Mouse (Mus musculus): ENCODE data around the gene Phf5a. TPM values are rescaled to one million over a fixed set of nuclear protein-coding genes. Genes with fewer than 3 reads are reported as not detected.

Phf5a gene
- polyA plus RNA-seq, 1 experiment from 2014 or later, result 255 TPM

DNA sequence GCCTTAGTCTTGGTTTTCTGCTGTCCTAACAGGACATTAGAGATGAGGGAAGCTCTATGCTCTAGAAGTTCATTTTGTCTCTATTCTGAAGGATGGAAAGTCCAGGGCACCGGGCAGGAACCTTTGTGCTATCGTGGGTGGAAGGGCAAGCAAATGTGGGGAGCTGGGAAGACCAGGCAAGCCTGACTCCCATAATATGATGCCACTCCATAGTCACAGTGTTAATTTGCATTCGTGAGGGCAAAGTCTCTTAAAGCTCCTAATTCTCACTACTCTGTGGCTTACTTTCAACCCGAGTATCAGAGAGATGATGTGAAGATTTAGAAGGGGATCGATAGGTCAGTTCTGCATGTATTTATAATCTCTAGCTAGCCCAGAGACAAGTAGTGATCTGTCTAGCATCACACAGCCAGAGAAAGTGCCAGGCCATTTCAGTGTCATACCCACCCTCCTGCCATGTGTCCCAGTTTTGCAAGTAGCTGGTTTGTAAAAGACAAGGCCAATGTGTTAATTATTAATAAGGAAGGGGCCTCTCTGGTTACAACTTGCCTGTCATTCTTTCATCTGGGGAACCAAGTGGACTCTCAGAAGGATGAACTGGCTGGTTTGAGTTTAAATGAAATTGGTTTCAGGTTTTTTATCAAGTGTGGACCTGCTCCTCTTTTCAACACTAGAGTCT lies 26.0 kb upstream of the Phf5a start:
- H3K27me3 ChIP-seq (ENCODE audit: poor library complexity, severe bottlenecking), result no peaks in the 10 kb centered on the region
- H3K4me1 ChIP-seq, result no peaks in the 10 kb centered on the region
- peaks cover 97% of the 10 kb centered on the region for H3K36me3 ChIP-seq (replicated peaks)
- no peak overlapping the region for H3K27ac ChIP-seq
- H3K4me3 ChIP-seq, result no peak overlapping the region
- no peaks in the 10 kb centered on the region for H3K9me3 ChIP-seq
- 93% methylated on average over 5 of the region's 5 CpGs for WGBS
- no peak for DNase-seq (ENCODE audit: extremely low spot score, low spot score)

GRCm38 (mm10) chr15:81896407-81896806 lies 24.7 kb upstream of the Phf5a start:
- Histone ChIP-seq H3K27me3 (ENCODE audit: poor library complexity, severe bottlenecking) (no peaks in the 10 kb centered on the region), H3K36me3 (replicated peaks) (peaks cover 96% of the 10 kb centered on the region), H3K4me3 (no peak overlapping the region), H3K9me3 (no peaks in the 10 kb centered on the region), H3K4me1 (no peaks in the 10 kb centered on the region), H3K27ac (no peak overlapping the region)
- WGBS, result 90% methylated on average over 2 of the region's 2 CpGs
- no peak for DNase-seq (ENCODE audit: extremely low spot score, low spot score)

DNA sequence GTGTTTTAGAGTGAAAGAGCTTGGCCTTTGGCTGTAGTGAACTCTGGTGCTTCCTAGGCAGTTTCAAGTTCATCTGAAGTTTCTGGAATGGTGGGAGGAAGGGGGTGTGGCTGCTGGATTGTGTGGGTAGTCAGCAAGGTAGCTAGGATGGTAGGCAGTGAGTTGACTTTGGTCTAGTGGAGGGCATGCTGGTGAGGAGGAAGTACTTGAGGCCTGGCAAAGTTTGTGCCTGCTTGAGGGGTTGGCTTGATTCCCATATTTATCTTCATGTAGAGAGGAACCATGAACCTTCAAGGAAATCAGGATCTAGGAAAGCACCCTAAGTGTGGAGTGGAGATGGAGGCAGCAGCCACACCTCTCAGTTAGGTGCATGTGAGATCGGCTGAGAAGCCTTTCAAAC lies 22.3 kb upstream of the Phf5a start:
- H3K27me3 ChIP-seq (ENCODE audit: poor library complexity, severe bottlenecking), result no peaks in the 10 kb centered on the region
- no peaks in the 10 kb centered on the region for H3K9me3 ChIP-seq
- peaks cover 96% of the 10 kb centered on the region for H3K36me3 ChIP-seq (replicated peaks)
- no peak for DNase-seq (ENCODE audit: extremely low spot score, low spot score)
- WGBS, result 83% methylated on average over 1 of the region's 1 CpGs
- H3K4me1 ChIP-seq, result no peaks in the 10 kb centered on the region
- no peak overlapping the region for H3K27ac ChIP-seq
- H3K4me3 ChIP-seq, result no peak overlapping the region

DNA sequence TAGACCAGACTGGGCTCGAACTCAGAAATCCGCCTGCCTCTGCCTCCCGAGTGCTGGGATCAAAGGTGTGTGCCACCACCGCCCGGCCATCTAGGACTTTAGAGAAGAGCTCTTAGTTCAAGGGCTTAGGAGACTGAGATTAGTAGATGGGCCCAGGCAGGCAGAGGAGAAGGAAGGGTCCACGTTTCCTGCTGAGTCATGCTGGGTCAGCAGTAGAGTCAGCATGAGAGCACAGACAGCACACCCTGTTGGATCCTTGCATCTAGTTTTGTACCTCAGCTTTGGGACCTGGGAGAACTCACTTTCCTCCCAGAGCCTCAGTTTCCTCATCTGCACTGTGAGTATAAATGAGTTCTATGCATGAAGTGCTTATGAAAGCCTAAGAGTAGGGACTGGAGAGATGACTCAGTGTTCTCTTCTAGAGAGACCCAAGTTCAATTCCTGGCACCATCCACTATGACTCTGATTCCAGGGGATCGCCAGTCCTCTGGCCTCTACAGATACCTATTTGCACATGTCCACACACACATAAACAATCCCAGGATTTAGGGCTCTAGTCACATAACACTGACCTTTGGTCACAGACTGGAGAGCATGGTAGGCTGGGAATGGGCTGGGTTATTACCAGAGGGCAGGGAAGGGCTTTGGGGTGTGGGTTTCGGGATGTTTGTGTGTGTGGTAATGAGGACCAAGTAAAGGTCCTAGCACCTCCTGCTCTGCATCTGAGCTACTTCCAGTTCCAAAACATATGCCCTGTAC lies 20.3 kb upstream of the Phf5a start:
- H3K9me3 ChIP-seq, result no peaks in the 10 kb centered on the region
- WGBS, result 94% methylated on average over 8 of the region's 8 CpGs
- no peak for DNase-seq (ENCODE audit: extremely low spot score, low spot score)
- H3K27me3 ChIP-seq (ENCODE audit: poor library complexity, severe bottlenecking), result no peaks in the 10 kb centered on the region
- no peaks in the 10 kb centered on the region for H3K4me1 ChIP-seq
- no peak overlapping the region for H3K27ac ChIP-seq
- no peak overlapping the region for H3K4me3 ChIP-seq
- H3K36me3 ChIP-seq (replicated peaks), result peaks cover 87% of the 10 kb centered on the region

DNA sequence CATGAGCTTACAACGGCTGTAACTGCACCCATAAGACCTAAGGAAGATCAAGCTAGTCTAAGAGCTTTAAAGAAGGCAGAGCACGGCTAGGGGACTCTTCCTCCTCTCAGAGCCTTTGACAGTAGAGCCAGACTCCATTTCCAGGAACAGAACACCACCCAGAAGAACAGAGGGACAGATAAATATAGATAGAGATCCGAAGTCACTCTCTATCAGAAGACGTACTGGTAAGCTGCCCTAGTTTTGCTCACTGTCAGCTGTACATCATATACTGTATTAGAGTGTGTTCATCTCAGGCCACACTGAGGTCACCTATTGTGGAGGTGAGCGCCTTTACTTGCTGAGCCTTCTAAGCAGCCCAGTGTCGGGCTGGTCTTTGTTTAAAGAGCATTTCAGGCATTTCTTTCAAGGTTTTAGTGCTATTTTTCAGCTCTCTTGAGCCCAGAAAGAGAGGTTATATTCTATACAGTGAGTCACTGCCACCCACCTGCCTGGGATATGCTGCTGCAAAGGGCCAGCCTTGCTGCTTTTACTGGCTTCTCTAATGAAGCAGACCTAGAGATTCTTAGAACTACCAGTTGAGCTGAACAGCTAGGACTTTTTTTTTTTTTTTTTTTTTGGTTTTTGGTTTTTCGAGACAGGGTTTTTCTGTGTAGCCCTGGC lies 19.6 kb upstream of the Phf5a start:
- 92% methylated on average over 7 of the region's 7 CpGs for WGBS
- Histone ChIP-seq H3K27me3 (ENCODE audit: poor library complexity, severe bottlenecking) (no peaks in the 10 kb centered on the region), H3K4me1 (no peaks in the 10 kb centered on the region), H3K27ac (no peak overlapping the region), H3K9me3 (no peaks in the 10 kb centered on the region), H3K36me3 (replicated peaks) (peaks cover 85% of the 10 kb centered on the region), H3K4me3 (no peak overlapping the region)
- no peak for DNase-seq (ENCODE audit: extremely low spot score, low spot score)

GRCm38 (mm10) chr15:81889175-81889574 lies 17.5 kb upstream of the Phf5a start:
- WGBS, result 95% methylated on average over 7 of the region's 7 CpGs
- Histone ChIP-seq H3K27me3 (ENCODE audit: poor library complexity, severe bottlenecking) (no peaks in the 10 kb centered on the region), H3K4me3 (no peak overlapping the region), H3K4me1 (no peaks in the 10 kb centered on the region), H3K36me3 (replicated peaks) (peaks cover 74% of the 10 kb centered on the region), H3K9me3 (no peaks in the 10 kb centered on the region), H3K27ac (no peak overlapping the region)
- DNase-seq (ENCODE audit: extremely low spot score, low spot score), result no peak

- WGBS, result 92% methylated on average over 6 of the region's 6 CpGs
- Histone ChIP-seq H3K27ac (no peak overlapping the region), H3K36me3 (replicated peaks) (peaks cover 61% of the 10 kb centered on the region), H3K9me3 (no peaks in the 10 kb centered on the region), H3K27me3 (ENCODE audit: poor library complexity, severe bottlenecking) (no peaks in the 10 kb centered on the region), H3K4me3 (no peak overlapping the region), H3K4me1 (no peaks in the 10 kb centered on the region)
- DNase-seq (ENCODE audit: extremely low spot score, low spot score), result no peak
These were observed 15.3 kb upstream of the Phf5a start for GRCm38 (mm10) chr15:81886795-81887550.

- 86% methylated on average over 3 of the region's 3 CpGs for WGBS
These were observed 13.8 kb upstream of the Phf5a start for GRCm38 (mm10) chr15:81885418-81885934.

DNA sequence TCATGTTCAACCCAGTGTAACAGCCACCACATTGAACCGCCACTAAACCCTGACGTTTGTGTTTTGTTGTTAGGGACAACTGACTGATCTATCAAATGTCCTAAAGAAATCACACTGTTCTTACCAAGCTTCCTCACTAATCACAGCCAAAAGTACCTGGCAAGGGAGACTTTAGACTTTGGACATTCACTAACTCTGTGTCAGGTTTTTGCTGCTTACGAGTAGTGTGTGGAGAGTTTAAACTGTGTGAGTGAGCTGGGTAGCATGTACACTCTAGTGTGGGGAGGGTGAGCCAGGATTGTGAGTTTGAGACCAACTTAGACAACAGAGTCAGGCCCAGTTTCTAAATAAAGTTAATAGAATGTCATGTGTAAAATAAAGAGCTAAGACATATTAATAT lies 10.6 kb upstream of the Phf5a start:
- Histone ChIP-seq H3K4me1 (peaks cover 14% of the 10 kb centered on the region), H3K9me3 (no peaks in the 10 kb centered on the region), H3K27ac (no peak overlapping the region), H3K27me3 (ENCODE audit: poor library complexity, severe bottlenecking) (no peaks in the 10 kb centered on the region), H3K36me3 (replicated peaks) (peaks cover 28% of the 10 kb centered on the region), H3K4me3 (no peak overlapping the region)
- WGBS, result 93% methylated on average over 3 of the region's 3 CpGs
- DNase-seq (ENCODE audit: extremely low spot score, low spot score), result no peak

More at GRCm38 (mm10) chr15:81885418-81885934, 13.8 kb upstream of the Phf5a start:
- 0 out of 2 replicates have a peak, but pooled peaks cover 2% of the 10 kb centered on the region for H3K4me1 ChIP-seq
- no peaks in the 10 kb centered on the region for H3K9me3 ChIP-seq
- H3K36me3 ChIP-seq (replicated peaks), result peaks cover 49% of the 10 kb centered on the region
- no peak overlapping the region for H3K27ac ChIP-seq
- H3K27me3 ChIP-seq (ENCODE audit: poor library complexity, severe bottlenecking), result no peaks in the 10 kb centered on the region
- H3K4me3 ChIP-seq, result no peak overlapping the region
- no peak for DNase-seq (ENCODE audit: extremely low spot score, low spot score)

DNA sequence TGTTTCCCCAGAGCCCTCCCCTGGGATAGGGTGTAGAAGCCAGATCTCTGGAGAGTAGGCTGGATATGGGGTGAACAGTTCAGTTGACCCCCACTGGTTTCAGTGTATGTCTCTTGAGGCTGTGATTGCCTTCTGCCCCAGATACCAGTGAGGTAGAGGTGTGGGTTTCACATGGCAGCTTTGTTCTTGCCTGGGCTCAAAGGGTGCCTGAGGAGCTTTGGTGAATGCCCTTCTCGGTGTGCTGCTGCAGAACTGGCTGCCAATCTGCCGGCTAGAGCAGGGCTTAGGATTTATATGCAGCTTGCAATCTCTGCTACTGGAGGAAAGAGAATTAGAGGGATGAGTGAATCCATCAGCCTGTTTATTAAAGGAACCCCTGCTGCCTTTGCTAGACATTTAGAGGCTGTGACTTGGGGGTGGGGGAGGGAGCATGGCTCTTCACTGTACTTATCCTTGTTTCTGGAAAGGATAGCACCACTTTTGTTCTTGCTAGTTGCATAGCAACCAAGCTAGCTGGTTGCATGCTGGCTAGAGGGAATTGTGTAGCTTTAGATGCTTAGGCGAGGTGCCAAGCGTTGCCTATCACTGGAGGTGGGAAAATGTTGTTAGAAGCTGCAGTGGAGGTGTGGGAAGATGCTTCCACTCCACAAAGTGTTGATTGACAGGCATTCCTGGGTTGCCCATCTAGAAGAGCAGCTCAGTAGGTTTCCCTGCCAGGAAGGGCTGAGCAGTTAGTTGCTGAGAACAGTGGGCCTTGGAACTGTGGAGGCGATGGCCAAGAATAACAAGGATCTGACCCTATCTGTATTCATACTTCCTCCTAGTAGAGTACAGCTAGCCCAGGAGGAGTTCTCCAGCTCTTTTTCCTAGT lies 8.1 kb upstream of the Phf5a start:
- H3K4me3 ChIP-seq, result no peak overlapping the region
- H3K27ac ChIP-seq, result no peak overlapping the region; the same call in 1 of the 2 replicates
- peaks cover 14% of the 10 kb centered on the region for H3K4me1 ChIP-seq
- 74% methylated on average over 5 of the region's 5 CpGs for WGBS
- no peaks in the 10 kb centered on the region for H3K27me3 ChIP-seq (ENCODE audit: poor library complexity, severe bottlenecking)
- no peak for DNase-seq (ENCODE audit: extremely low spot score, low spot score)
- peaks cover 21% of the 10 kb centered on the region; the same call in 1 of the 2 replicates for H3K36me3 ChIP-seq (replicated peaks)
- H3K9me3 ChIP-seq, result no peaks in the 10 kb centered on the region

- no peaks in the 10 kb centered on the region for H3K27me3 ChIP-seq (ENCODE audit: poor library complexity, severe bottlenecking)
- H3K9me3 ChIP-seq, result no peaks in the 10 kb centered on the region
- peak within 1 kb of the TSS; percentile 97 for H3K27ac ChIP-seq
- peak; percentile 98 for DNase-seq (ENCODE audit: extremely low spot score, low spot score)
- WGBS, result under 1% methylated on average over 53 of the region's 53 CpGs
- H3K36me3 ChIP-seq (replicated peaks), result peaks cover 36% of the 10 kb centered on the region
- H3K4me3 ChIP-seq, result peak within 1 kb of the TSS; percentile 99
- H3K4me1 ChIP-seq, result peaks cover 28% of the 10 kb centered on the region
These were observed 788 bp upstream of the Phf5a start, which contains the start of gene Aco2 for GRCm38 (mm10) chr15:81872262-81873136. Gene Aco2 (plus strand): TSS chr15:81872309.

Measured in forebrain, embryonic 10.5 days (tissue).